Mouse (Mus musculus) ES-CJ7 (cell line): ENCODE data around the gene Gm6164.
"Not testable (repeated sequence)": the region's sequence is repeated elsewhere in the genome, so short reads cannot be mapped to it uniquely, and the experiment has no call there.

Experiments used
- DNase-seq: peaks from one replicate; pipeline ENCODE4 v3.0.0; 2011; ENCODE audit warnings: low read depth, low spot score

Gm6164 gene

DNA sequence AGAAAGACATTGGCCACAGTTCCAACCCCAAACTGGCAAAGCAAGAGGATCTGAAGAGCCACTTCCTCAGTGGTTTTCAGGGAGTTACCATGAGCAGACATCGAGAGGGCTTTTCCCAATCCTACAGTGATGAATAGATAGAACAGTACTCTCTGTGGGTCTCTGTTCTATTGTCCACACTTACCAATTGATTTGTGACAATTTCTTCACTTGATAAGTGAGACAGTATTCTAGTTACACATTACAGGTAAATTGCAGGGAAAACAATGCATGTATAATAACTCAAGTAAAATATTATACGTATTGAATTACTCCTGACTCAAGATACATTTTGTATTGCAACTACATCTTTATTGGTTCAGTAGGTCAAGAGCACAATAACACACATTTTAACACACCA, at the start of gene Gm6164:
Gene Gm6164, minus strand, starts transcription at position 101 of the 400 bp plus-strand sequence.
- DNase-seq: not testable (repeated sequence)

DNA sequence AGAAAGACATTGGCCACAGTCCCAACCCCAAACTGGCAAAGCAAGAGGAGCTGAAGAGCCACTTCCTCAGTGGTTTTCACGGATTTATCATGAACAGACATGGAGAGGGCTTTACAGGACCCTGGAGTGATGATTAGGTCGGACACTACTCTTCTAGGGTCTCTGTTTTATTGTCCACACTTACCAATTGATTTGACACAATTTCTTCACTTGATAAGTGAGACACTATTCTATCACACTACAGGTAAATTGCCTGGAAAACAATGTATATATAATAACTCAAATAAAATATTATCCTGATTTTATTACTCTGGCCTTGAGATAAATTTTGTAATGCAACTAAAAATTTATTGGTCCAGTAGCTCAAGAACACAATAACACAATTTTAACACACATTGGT, 28.3 kb upstream of the Gm6164 start, which contains the start of gene Gm4498:
Gene Gm4498, minus strand, starts transcription at position 101 of the 400 bp plus-strand sequence.
- not testable (repeated sequence) for DNase-seq

DNA sequence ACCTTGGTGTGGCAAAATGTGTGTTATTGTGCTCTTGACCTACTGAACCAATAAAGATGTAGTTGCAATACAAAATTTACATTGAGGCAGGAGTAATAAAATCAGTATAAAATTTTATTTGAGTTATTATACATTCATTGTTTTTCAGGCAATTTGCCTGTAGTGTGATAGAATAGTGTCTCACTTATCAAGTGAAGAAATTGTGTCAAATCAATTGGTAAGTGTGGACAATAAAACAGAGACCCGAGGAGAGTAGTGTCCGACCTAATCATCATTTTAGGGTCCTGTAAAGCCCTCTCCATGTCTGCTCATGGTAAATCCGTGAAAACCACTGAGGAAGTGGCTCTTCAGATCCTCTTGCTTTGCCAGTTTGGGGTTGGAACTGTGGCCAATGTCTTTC, 12.0 kb downstream of the Gm6164 start, which contains the start of gene Vmn1r95:
Gene Vmn1r95, plus strand, starts transcription at position 301 of the 400 bp plus-strand sequence.
- DNase-seq: not testable (repeated sequence)

DNA sequence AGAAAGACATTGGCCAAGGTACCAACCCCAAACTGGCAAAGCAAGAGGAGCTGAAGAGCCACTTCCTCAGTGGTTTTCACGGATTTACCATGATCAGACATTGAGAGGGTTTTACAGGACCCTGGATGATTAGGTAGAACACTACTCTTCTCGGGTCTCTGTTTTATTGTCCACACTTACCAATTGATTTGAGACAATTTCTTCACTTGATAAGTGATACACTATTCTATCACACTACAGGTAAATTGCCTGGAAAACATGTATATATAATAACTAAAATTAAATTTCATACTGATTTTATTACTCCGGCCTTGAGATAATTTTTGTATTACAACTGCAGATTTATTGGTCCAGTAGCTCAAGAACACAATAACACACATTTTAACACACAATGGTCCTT, 37.1 kb downstream of the Gm6164 start, which contains the start of gene Vmn1r94:
Gene Vmn1r94, minus strand, starts transcription at position 101 of the 400 bp plus-strand sequence.
- DNase-seq: not testable (repeated sequence)
